Mouse (Mus musculus): ENCODE measurements around the gene Ermard. TPM values are rescaled to one million over a fixed set of nuclear protein-coding genes. Genes with fewer than 3 reads are reported as not detected.
"Not testable (repeated sequence)": the region's sequence is repeated elsewhere in the genome, so short reads cannot be mapped to it uniquely, and the experiment has no call there.

Ermard gene
- polyA plus RNA-seq, 1 experiment from 2014 or later, result 48.2 TPM

DNA sequence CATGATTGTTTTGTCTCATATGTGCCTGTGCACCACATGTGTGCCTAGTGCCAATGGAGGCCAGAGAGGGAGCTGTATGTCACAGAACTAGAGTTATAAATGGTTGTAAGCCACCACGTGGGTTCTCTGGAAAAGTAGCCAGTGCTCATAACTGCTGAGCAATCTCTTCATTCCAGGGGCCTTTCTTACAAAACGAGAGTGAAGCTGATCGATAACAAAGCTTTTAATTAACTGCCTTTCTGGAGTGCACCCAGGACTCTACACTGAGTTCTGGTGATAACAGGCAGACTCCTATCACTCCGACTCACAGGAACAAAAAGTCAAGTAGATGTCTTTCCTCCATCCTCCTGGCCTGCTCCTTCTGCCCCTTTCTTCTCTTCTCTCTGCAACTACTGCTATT is 9.6 kb upstream of the Ermard start:
- not testable (repeated sequence) for H3K27ac ChIP-seq; H3K9me3 ChIP-seq (replicated peaks); H3K4me3 ChIP-seq; H3K4me1 ChIP-seq; H3K36me3 ChIP-seq; H3K27me3 ChIP-seq (replicated peaks); H3K9ac ChIP-seq; H3K4me2 ChIP-seq
- WGBS (ENCODE audit: insufficient replicate concordance), result no CpG with 5 or more reads among the region's 4 CpGs
- ATAC-seq, result peak; percentile 84

DNA sequence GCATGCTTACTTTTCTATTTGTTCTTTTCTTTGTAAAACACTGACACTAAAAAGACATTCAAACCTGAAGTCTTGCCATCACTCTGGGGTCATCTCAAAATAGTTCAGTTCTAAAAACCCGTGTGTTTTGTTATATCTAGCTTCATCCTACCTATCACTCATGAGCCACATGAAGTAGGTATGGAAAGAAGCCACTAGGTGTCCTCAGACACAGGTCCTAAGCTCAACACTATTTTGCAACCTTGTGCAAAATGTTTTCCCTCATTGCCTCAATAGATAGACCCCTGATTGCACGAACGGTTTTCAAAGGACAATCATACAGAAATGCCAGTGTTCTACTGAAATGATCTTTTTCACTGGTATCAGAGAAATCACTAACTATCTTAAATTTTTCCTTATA is 553 bp upstream of the Ermard start:
- H3K9me3 ChIP-seq (replicated peaks); H3K9ac ChIP-seq; H3K27me3 ChIP-seq (replicated peaks); H3K4me2 ChIP-seq; H3K4me1 ChIP-seq; H3K4me3 ChIP-seq; H3K36me3 ChIP-seq; H3K27ac ChIP-seq: not testable (repeated sequence)
- peak; percentile 33; the same call in 1 of the 2 replicates for ATAC-seq
- no CpG with 5 or more reads among the region's 3 CpGs for WGBS (ENCODE audit: insufficient replicate concordance)

DNA sequence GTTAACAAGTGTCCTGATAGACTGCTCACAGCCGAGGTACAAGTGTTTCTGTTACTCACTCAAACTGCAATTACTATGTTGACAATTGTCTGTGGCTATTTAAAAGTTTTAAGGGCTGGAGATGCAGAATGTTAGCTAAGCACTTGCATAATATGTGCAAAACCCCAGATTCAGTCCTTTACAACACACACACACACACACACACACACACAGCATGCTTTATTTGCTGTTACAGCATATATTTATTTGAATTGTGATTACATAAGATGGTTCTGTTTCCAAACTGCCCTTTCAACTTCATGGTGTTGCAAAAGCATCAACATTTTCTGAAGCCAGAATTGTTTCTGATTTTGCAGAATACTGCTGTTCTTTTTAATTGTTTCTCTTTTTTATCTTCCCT is 9.3 kb downstream of the Ermard start:
- no CpG with 5 or more reads among the region's 1 CpGs for WGBS (ENCODE audit: insufficient replicate concordance)
- H3K27ac ChIP-seq; H3K4me2 ChIP-seq; H3K4me1 ChIP-seq; H3K9me3 ChIP-seq (replicated peaks); ATAC-seq; H3K36me3 ChIP-seq; H3K9ac ChIP-seq; H3K4me3 ChIP-seq; H3K27me3 ChIP-seq (replicated peaks): not testable (repeated sequence)

DNA sequence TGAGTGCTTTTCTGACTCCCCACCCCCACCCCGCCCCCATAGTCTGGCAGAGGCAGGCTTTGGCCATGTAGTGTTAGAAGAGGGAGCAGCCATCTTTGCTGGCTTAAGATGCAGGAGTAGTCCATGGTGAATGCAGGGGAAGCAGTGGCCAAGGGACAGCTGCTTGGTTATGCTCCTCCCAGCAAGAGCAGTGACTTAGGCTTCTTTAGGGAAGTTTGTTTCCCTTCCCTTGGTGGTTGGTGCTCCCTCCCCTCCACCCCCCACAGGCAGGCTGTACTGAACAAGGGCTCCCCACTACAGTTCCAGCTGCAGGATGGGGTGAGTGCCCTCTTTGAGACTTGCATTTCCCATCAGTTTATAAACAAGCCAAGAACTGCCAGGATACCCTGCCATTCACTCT is 11.8 kb downstream of the Ermard start:
- H3K4me2 ChIP-seq; H3K9ac ChIP-seq; H3K27ac ChIP-seq; H3K9me3 ChIP-seq (replicated peaks); H3K4me1 ChIP-seq; H3K27me3 ChIP-seq (replicated peaks); H3K4me3 ChIP-seq: not testable (repeated sequence)
- H3K36me3 ChIP-seq, result peaks cover 26% of the 10 kb centered on the region; the same call in 1 of the 2 replicates
- ATAC-seq, result peak; percentile 25; the same call in 1 of the 2 replicates
- WGBS (ENCODE audit: insufficient replicate concordance), result 53% methylated on average over 1 of the region's 1 CpGs

DNA sequence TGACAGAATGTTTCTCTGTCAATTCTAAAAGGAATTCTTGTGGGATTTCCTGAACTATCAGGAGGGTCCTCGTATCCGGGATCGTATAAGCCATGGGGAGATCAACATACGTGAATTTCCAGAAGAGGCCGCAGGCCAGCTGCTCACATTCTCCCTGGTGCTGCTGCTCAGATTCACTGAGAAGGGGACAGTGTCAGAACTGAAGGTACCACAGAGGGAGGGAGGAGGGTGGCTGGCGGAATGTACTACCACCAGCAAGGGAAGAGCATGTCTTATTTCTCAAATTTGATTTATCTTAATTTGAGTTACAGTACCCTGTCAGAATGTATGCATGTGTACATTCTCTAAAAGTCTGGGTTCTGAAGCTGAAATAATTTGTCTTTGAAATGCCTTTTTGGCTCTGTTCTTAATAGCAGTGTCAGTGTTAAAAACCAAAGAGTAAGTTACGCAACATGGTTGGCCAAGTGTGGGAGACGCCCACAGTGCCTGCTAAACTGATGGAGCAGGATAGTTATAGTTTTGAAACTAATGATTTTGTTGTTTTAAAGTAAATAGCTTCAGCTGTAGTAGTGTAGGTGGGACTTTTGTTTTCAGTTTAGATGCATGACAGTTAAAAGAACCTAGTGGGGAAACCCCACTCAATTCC is 12.3 kb downstream of the Ermard start:
- not testable (repeated sequence) for H3K4me2 ChIP-seq; H3K27ac ChIP-seq; H3K9me3 ChIP-seq (replicated peaks); H3K4me3 ChIP-seq; H3K9ac ChIP-seq; H3K4me1 ChIP-seq; H3K27me3 ChIP-seq (replicated peaks)
- 0 out of 2 replicates have a peak, but pooled peaks have one; percentile 24 for ATAC-seq
- peaks cover 31% of the 10 kb centered on the region for H3K36me3 ChIP-seq
- 95% methylated on average over 6 of the region's 8 CpGs for WGBS (ENCODE audit: insufficient replicate concordance)

DNA sequence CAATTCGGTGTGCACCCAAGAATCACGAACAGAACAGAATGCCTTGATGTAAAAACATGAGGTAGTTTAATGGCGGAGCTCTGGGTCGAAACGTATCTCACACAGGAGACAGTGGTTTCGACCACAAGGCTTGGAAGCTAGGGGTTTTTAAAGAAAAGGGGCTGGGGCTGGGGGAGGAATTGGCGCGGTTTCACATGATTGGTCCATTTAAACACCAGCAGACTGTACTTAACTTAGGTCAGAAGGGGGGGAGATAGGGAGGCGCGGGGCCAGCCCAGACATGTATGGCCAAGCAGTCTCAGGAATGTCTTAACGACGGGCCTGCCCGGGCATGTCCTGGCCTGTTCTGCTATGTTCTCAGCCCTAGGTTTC is 12.8 kb downstream of the Ermard start:
- H3K4me2 ChIP-seq; H3K4me1 ChIP-seq; H3K9ac ChIP-seq; H3K27ac ChIP-seq; ATAC-seq; H3K27me3 ChIP-seq (replicated peaks); H3K4me3 ChIP-seq; H3K9me3 ChIP-seq (replicated peaks): not testable (repeated sequence)
- WGBS (ENCODE audit: insufficient replicate concordance), result 86% methylated on average over 11 of the region's 13 CpGs
- H3K36me3 ChIP-seq, result peaks cover 36% of the 10 kb centered on the region

DNA sequence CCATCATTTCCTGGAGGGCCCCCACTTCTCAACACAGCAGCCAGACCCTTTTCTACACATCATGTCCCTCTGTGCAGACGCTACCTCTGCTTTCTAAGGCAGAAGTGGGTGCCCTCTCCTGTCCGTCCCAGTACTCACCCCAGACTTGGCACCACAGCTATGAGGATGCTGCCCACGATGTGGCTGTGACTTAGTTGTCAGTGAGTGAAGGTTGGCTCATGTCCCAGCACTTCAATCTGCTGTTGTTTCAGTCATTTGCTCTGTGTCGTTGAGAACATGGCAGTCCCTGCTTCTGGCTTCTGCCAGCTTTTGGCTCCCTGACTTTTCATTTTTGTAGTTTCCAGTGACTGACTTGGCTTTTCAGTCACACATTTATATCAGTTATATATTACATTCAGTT is 14.9 kb downstream of the Ermard start:
- H3K27ac ChIP-seq, result no peak overlapping the region
- ATAC-seq, result no peak
- no peak overlapping the region for H3K9ac ChIP-seq
- peaks cover 9% of the 10 kb centered on the region; the same call in 1 of the 2 replicates for H3K4me1 ChIP-seq
- 73% methylated on average over 4 of the region's 4 CpGs for WGBS (ENCODE audit: insufficient replicate concordance)
- no peak overlapping the region for H3K4me2 ChIP-seq
- no peak overlapping the region for H3K4me3 ChIP-seq
- H3K36me3 ChIP-seq, result peaks cover 57% of the 10 kb centered on the region
- H3K9me3 ChIP-seq (replicated peaks), result no peaks in the 10 kb centered on the region
- H3K27me3 ChIP-seq (replicated peaks), result no peaks in the 10 kb centered on the region

DNA sequence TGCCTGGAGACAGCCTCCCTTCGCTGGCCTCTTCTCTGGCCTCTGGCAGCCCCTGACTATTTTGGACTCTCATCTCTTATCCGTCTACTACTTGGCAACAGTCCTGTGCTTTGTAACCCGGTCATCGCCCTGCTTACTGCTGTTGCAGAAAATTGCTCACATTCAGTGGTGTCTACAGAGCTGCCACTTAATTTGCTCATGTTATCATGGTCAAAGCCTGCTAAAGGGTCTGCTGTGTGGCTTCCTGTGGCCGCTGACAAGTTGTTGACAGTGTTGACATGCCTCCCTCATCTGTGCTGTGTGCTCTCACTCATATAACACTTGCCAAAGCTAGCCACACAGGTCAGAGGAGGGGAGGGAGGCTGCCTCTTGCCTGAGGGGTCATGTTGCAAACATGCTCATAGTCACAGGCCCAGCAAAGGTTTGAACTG is 17.2 kb downstream of the Ermard start:
- H3K36me3 ChIP-seq, result peaks cover 78% of the 10 kb centered on the region
- H3K27me3 ChIP-seq (replicated peaks), result no peaks in the 10 kb centered on the region
- H3K9me3 ChIP-seq (replicated peaks), result no peaks in the 10 kb centered on the region
- H3K9ac ChIP-seq, result no peak overlapping the region
- 68% methylated on average over 5 of the region's 5 CpGs for WGBS (ENCODE audit: insufficient replicate concordance)
- 0 out of 2 replicates have a peak, but pooled peaks have one; percentile 14 for ATAC-seq
- H3K4me2 ChIP-seq, result no peak overlapping the region
- no peak overlapping the region for H3K4me3 ChIP-seq
- peaks cover 9% of the 10 kb centered on the region; the same call in 1 of the 2 replicates for H3K4me1 ChIP-seq
- H3K27ac ChIP-seq, result no peak overlapping the region

DNA sequence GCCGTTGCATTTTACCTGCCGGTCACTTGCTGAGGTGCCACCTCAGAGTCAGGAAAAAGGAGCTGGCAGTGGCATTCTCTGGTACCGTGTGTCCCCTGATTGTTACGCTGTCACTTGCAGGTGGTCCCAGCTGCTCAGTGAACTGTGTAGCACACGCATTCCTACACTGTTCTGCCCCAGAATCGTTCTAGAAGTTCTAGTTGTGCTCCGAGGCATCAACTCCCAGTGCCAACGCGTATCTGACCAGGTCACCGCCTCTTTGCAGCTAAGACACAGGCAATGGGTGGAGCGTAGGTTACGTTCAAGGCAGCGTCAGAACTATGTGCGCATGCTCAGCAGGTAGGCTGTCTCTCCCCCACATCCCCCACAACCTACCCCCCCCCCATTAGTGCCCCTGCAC is 18.6 kb downstream of the Ermard start:
- Histone ChIP-seq H3K36me3 (peaks cover 81% of the 10 kb centered on the region), H3K27ac (no peak overlapping the region), H3K4me1 (peaks cover 9% of the 10 kb centered on the region; the same call in 1 of the 2 replicates), H3K4me3 (no peak overlapping the region), H3K9me3 (replicated peaks) (no peaks in the 10 kb centered on the region), H3K9ac (no peak overlapping the region), H3K4me2 (no peak overlapping the region), H3K27me3 (replicated peaks) (no peaks in the 10 kb centered on the region)
- WGBS (ENCODE audit: insufficient replicate concordance), result 86% methylated on average over 14 of the region's 14 CpGs
- ATAC-seq, result no peak

DNA sequence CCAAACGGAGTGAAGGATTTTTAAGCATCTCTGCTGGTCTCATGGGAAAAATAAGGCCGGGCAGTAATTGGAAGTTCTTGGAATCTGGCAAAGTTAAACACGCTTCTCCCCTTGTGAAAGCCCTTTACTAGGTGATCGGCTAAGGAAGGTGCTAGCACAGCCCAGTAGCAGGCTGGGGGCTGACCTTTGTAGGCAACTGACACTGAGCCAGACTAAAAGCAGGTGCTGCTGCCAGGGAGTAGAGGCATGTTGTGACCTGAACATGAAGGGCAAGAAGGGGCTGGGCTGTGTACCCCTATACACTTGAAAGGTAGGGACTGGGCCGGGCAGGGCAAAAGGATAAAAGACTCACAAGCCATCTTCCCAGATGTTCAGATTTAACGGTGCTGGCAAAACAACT is 19.3 kb downstream of the Ermard start:
- 86% methylated on average over 6 of the region's 6 CpGs for WGBS (ENCODE audit: insufficient replicate concordance)
- Histone ChIP-seq H3K27me3 (replicated peaks) (no peaks in the 10 kb centered on the region), H3K4me3 (no peak overlapping the region), H3K9me3 (replicated peaks) (no peaks in the 10 kb centered on the region), H3K27ac (no peak overlapping the region), H3K4me1 (peaks cover 9% of the 10 kb centered on the region; the same call in 1 of the 2 replicates), H3K4me2 (no peak overlapping the region), H3K36me3 (peaks cover 75% of the 10 kb centered on the region), H3K9ac (no peak overlapping the region)
- no peak for ATAC-seq

DNA sequence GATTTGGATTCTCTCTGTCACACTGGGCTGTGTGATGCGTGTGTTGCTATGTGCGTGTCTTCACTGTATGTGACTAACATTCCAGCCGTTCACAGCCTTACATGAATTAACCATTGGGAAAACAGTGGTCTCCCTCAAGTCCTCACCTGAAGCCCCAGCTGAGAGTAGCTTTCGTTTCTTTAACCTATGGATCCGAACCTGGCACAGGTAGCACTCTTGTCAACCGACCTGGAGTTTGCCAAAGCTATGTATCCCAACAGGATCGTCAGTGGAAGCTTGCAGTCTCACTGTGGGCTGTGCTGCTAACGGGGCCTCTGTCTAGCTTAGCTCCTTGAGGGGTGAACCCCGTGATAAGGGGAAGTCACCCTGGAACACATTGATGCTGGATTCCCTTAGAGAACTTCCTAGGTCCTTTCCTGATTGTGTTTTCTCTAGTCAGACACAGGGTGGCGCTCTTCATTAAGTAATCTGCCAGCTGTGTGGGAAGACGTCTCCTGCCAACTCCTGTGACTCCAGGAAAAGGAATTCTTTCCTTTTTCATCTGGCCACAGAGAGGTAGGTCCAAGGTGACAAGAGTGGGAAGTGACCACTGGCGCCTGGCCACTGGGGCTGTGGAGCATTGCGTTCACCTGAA is 24.5 kb downstream of the Ermard start:
- WGBS (ENCODE audit: insufficient replicate concordance), result 44% methylated on average over 13 of the region's 13 CpGs
- Histone ChIP-seq H3K4me3 (no peak overlapping the region), H3K4me1 (peaks cover 12% of the 10 kb centered on the region; the same call in 1 of the 2 replicates), H3K27me3 (replicated peaks) (no peaks in the 10 kb centered on the region), H3K27ac (no peak overlapping the region), H3K36me3 (peaks cover 29% of the 10 kb centered on the region), H3K9me3 (replicated peaks) (no peaks in the 10 kb centered on the region), H3K9ac (no peak overlapping the region), H3K4me2 (no peak overlapping the region)
- ATAC-seq, result no peak

DNA sequence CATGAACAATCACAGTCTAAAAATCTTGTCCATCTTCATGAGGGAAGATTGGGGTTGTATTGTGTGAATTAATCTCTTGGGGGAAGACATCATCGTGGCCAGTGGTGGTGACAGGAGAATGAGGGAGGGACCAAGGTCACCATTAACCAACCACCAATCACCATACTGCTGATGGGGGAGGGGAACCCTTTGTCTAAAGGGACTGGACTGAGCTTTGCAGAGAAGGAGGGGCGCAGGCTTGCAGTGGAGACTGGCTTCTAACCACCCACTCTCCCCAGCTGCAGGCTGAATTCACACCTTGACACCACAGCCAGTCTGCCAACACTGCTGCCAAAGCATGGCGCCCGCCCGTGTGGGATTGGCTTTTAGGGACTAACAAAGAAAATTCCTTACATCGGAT is 25.1 kb downstream of the Ermard start:
- WGBS (ENCODE audit: insufficient replicate concordance), result 53% methylated on average over 6 of the region's 6 CpGs
- no peak for ATAC-seq
- H3K4me2 ChIP-seq, result no peak overlapping the region

More for the DNA sequence above, 25.1 kb downstream of the Ermard start:
- no peak overlapping the region for H3K27ac ChIP-seq
- H3K4me1 ChIP-seq, result peaks cover 12% of the 10 kb centered on the region; the same call in 1 of the 2 replicates
- no peaks in the 10 kb centered on the region for H3K27me3 ChIP-seq (replicated peaks)
- no peaks in the 10 kb centered on the region for H3K9me3 ChIP-seq (replicated peaks)
- no peak overlapping the region for H3K4me3 ChIP-seq
- no peak overlapping the region for H3K9ac ChIP-seq
- peaks cover 24% of the 10 kb centered on the region for H3K36me3 ChIP-seq

All from liver, embryonic 12.5 days (tissue).